Mouse (Mus musculus) lung, adult 2 months (tissue): ENCODE results near the gene Fgfrl1.

Source experiments
- CTCF ChIP-seq: fragments of 200-500 bp; IDR thresholded peaks from 2 replicates; pipeline ENCODE4 v1.5.1; 2011; ENCODE audit warnings: mild to moderate bottlenecking, low read length, control low read depth; ENCODE audit not compliant: insufficient read depth
- POLR2A ChIP-seq: fragments of 200-500 bp; IDR thresholded peaks from 2 replicates; pipeline ENCODE4 v1.6.1; 2011; ENCODE audit warnings: low read depth, mild to moderate bottlenecking, control low read depth, low read length, borderline replicate concordance; ENCODE audit errors: extremely low read depth

DNA sequence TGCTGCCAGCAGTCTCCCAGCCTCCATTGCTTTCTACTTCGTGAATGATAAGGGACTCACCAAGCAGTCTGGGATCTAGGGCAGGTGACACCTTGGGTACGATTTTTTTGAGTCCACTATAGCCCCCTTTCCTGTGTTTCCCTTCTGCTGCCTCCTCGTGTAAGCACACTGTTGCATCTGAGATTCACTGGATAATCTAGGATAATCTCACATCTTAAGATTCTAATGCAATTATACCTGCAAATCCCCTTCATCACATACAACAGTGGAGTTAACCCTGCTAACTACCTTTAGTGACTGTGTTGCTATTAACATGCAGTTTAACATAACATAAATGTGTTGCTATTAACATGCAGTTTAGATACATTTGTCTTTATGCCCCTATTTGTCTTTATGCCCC is 27.1 kb upstream of the Fgfrl1 start:
- TF ChIP-seq CTCF (no peak), POLR2A (no peak)
